Mouse (Mus musculus) E14TG2a.4 (cell line): ENCODE measurements at regions not wholly inside any gene's neighbourhood (a gene's known extent, or its start where the extent isn't known, plus 50 kb on each side); places are given as distances from the start of the nearest gene placed in this dataset.

ENCODE experiments used
- CTCF ChIP-seq: conservative IDR thresholded peaks from 2 replicates; pipeline ENCODE4 v1.5.1; 2014; ENCODE audit warnings: low read length
- NANOG ChIP-seq: IDR thresholded peaks from 2 replicates; pipeline ENCODE4 v1.6.1; 2014; ENCODE audit warnings: borderline replicate concordance, low read length, mixed read lengths
- POU5F1 ChIP-seq: IDR thresholded peaks from 2 replicates; pipeline ENCODE4 v1.6.1; 2014; ENCODE audit warnings: low read length, borderline replicate concordance

DNA sequence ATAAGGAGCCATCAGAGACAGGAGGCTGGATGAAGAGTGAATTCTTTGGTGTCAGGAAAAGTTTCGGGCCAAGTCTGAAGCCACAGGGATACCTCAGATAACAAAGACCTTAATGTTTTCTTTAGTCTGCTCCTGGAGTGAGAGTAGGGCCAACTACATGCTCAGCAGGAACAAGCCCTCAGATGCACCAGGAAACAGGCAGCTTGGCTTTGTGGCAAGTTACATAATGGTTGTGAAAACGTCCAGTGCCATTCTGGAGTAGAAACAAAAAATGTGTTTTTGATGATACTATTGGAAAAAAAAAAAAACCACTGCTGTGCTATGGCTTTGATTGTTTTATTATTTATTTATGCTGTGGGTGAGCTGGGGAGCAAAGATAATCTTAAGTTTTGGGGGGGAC, 452.2 kb upstream of the Mon1b start:
- TF ChIP-seq CTCF (no peak), POU5F1 (no peak), NANOG (no peak)
